Mouse (Mus musculus) heart, postnatal 0 days (tissue): ENCODE measurements around the gene Frmd4b. TPM values are rescaled to one million over a fixed set of nuclear protein-coding genes. Genes with fewer than 3 reads are reported as not detected.
A peak's percentile ranks its signal among the peaks of the same experiment; 100 is the strongest.

Source experiments
- ATAC-seq: fragments of 200-750 bp; cut with Nextera tagmentation; 2 replicates; pipeline ENCODE4 v1.8.0; 2017; ENCODE audit warnings: low read depth, moderate number of reproducible peaks, moderate library complexity; ENCODE audit not compliant: insufficient read depth
- DNase-seq: peaks from one replicate; pipeline ENCODE4 v3.0.0-alpha.2; 2016; ENCODE audit warnings: low spot score
- H3K27ac ChIP-seq: fragments of 300-500 bp; sonication (generic); 2 replicates; pipeline ENCODE4 v1.5.1; 2014; ENCODE audit warnings: low read depth, mild to moderate bottlenecking
- H3K27me3 ChIP-seq: fragments of 300-500 bp; sonication (generic); 2 replicates; pipeline ENCODE4 v1.6.1; 2014; ENCODE audit warnings: low read length, mixed read lengths; ENCODE audit not compliant: control insufficient read depth, insufficient read depth
- H3K36me3 ChIP-seq: fragments of 300-500 bp; sonication (generic); replicated peaks from 2 replicates; pipeline ENCODE4 v1.6.1; 2014; ENCODE audit warnings: low read length, mixed read lengths; ENCODE audit not compliant: control insufficient read depth, insufficient read depth
- H3K4me1 ChIP-seq: fragments of 300-500 bp; sonication (generic); 2 replicates; pipeline ENCODE4 v1.6.1; 2014; ENCODE audit warnings: antibody characterized with exemption; ENCODE audit not compliant: control insufficient read depth, insufficient read depth
- H3K4me2 ChIP-seq: fragments of 300-500 bp; sonication (generic); 2 replicates; pipeline ENCODE4 v1.6.1; 2014; ENCODE audit warnings: low read depth, mild to moderate bottlenecking, low read length, moderate library complexity
- H3K4me3 ChIP-seq: fragments of 300-500 bp; sonication (generic); 2 replicates; pipeline ENCODE4 v1.5.1; 2014; ENCODE audit warnings: low read depth, low read length
- H3K9ac ChIP-seq: fragments of 300-500 bp; sonication (generic); replicated peaks from 2 replicates; pipeline ENCODE4 v1.6.1; 2014; ENCODE audit warnings: low read depth, low read length, mixed read lengths
- H3K9me3 ChIP-seq: fragments of 300-500 bp; sonication (generic); replicated peaks from 2 replicates; pipeline ENCODE4 v1.6.1; 2016; ENCODE audit warnings: low read length; ENCODE audit not compliant: control insufficient read depth
- CTCF ChIP-seq: IDR thresholded peaks from 2 replicates; pipeline ENCODE4 v1.5.1; 2016; ENCODE audit warnings: antibody characterized with exemption, control low read depth, low read depth
- EP300 ChIP-seq: IDR thresholded peaks from 2 replicates; pipeline ENCODE4 v1.6.1; 2016; ENCODE audit warnings: antibody characterized with exemption, low read depth
- WGBS: fragments of 180-500 bp; shearing (Covaris S2); extraction: QIAGEN DNeasy Blood & Tissue Kit; methylation state at CpG from one replicate; pipeline ENCODE4 v1.1.7; 2014; 5-methylcytosine and 5-hydroxymethylcytosine counted together
- polyA plus RNA-seq: library from polyadenylated mRNA; unstranded; fragments of >200 nt; fragmentation: Nextera tagmentation; extraction: Ambion mirVana; gene quantifications from 2 replicates; pipeline ENCODE4 v1.2.1, GENCODE M21; 2015
- total RNA-seq: library from RNA; depleted of rRNA; stranded (reverse); fragments of >200 nt; gene quantifications from 2 replicates; pipeline ENCODE4 v1.2.3, GENCODE M21; 2014; ENCODE audit warnings: low replicate concordance

Frmd4b gene
- total and polyA plus RNA-seq, 2 experiments from 2014 or later = 6.2 to 19.0 TPM

DNA sequence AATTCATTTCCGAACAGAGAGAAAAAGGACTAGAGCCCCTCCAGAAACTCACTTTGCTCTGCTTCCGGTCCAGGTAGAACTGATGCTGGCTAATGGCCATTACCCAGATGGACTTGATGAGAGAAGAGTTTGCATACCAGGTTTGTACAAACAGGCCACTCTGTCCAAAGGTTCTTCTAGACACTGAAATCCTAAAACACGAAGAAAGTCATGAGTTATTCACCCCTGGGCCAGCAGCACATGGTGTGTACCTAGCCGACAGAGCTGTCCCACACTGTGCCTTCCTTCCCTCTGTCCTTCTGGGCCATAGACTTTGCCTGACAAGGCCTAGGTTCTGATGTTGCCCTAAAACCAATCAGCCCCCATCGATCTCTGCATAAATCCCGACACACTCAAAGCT lies 308.8 kb downstream of the Frmd4b start:
- Histone ChIP-seq H3K9ac (no peak overlapping the region), H3K27ac (no peak overlapping the region), H3K4me1 (no peaks in the 10 kb centered on the region; the same call in none of the 2 replicates), H3K4me3 (no peak overlapping the region), H3K9me3 (no peaks in the 10 kb centered on the region), H3K4me2 (no peak overlapping the region), H3K27me3 (no peaks in the 10 kb centered on the region), H3K36me3 (peaks cover 27% of the 10 kb centered on the region)
- ATAC-seq (no peak), DNase-seq (no peak)
- no peak for TF ChIP-seq EP300
- no peak for TF ChIP-seq CTCF
- WGBS = 84% methylated on average over 6 of the region's 6 CpGs

- DNase-seq = no peak
- TF ChIP-seq CTCF (no peak), EP300 (no peak)
- 74% methylated on average over 8 of the region's 8 CpGs for WGBS
- no peaks in the 10 kb centered on the region for H3K27me3 ChIP-seq
- no peaks in the 10 kb centered on the region for H3K9me3 ChIP-seq
- no peaks in the 10 kb centered on the region for H3K4me1 ChIP-seq
- no peak overlapping the region for H3K27ac ChIP-seq
- H3K4me2 ChIP-seq = no peak overlapping the region
- no peak overlapping the region for H3K9ac ChIP-seq
- ATAC-seq = no peak
- peaks cover 33% of the 10 kb centered on the region for H3K36me3 ChIP-seq
- no peak overlapping the region for H3K4me3 ChIP-seq
Observed at GRCm38 (mm10) chr6:97307231-97307630, 310.1 kb downstream of the Frmd4b start.

GRCm38 (mm10) chr6:97306351-97306750 lies 311.0 kb downstream of the Frmd4b start:
- H3K36me3 ChIP-seq = peaks cover 33% of the 10 kb centered on the region

DNA sequence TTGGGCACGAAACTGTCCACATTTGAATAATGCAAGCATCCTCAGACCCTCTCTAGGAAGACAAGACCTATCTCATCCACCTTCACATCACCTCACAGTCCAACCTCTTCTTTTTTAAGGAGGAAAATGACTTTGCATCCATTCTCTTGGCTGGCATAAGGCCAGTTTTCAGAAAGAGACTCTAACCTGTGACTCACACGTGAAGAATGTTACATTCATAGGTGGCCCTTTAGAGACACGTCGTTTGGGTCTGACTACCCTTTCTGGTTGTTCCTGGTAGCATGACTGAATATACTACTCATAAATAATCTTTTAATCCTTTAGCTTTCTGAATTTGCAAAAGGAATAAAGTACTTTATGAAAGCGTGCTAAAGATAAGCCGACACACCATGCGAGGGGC lies 311.9 kb downstream of the Frmd4b start:
- peaks cover 36% of the 10 kb centered on the region for H3K36me3 ChIP-seq
- H3K4me2 ChIP-seq = peak overlapping the region; percentile 40; the same call in 1 of the 2 replicates
- H3K9ac ChIP-seq = no peak overlapping the region
- 63% methylated on average over 7 of the region's 7 CpGs for WGBS
- TF ChIP-seq EP300 = no peak
- no peak for TF ChIP-seq CTCF
- H3K27me3 ChIP-seq = no peaks in the 10 kb centered on the region
- ATAC-seq = no peak
- H3K27ac ChIP-seq = no peak overlapping the region
- H3K4me1 ChIP-seq = no peaks in the 10 kb centered on the region
- DNase-seq = no peak
- no peak overlapping the region for H3K4me3 ChIP-seq
- no peaks in the 10 kb centered on the region for H3K9me3 ChIP-seq

More at GRCm38 (mm10) chr6:97306351-97306750, 311.0 kb downstream of the Frmd4b start:
- ATAC-seq = no peak
- Histone ChIP-seq H3K4me1 (no peaks in the 10 kb centered on the region), H3K27me3 (no peaks in the 10 kb centered on the region), H3K4me3 (no peak overlapping the region), H3K9ac (no peak overlapping the region), H3K4me2 (no peak overlapping the region), H3K27ac (no peak overlapping the region), H3K9me3 (no peaks in the 10 kb centered on the region)
- no peak for DNase-seq
- WGBS = 83% methylated on average over 11 of the region's 11 CpGs
- no peak for TF ChIP-seq CTCF
- no peak for TF ChIP-seq EP300

- peaks cover 36% of the 10 kb centered on the region for H3K36me3 ChIP-seq
- no peak for ATAC-seq
- 53% methylated on average over 11 of the region's 11 CpGs for WGBS
- TF ChIP-seq CTCF (no peak), EP300 (no peak)
- H3K4me2 ChIP-seq = peak overlapping the region; percentile 40; the same call in 1 of the 2 replicates
- H3K9me3 ChIP-seq = no peaks in the 10 kb centered on the region
- H3K27me3 ChIP-seq = no peaks in the 10 kb centered on the region
- no peaks in the 10 kb centered on the region for H3K4me1 ChIP-seq
- no peak overlapping the region; the same call in 1 of the 2 replicates for H3K9ac ChIP-seq
- H3K4me3 ChIP-seq = no peak overlapping the region
- peak overlapping the region; percentile 39 for H3K27ac ChIP-seq
- DNase-seq = no peak
Observed at GRCm38 (mm10) chr6:97305010-97305409, 312.3 kb downstream of the Frmd4b start.

GRCm38 (mm10) chr6:97303277-97304109 lies 313.8 kb downstream of the Frmd4b start:
- Histone ChIP-seq H3K4me3 (no peak overlapping the region), H3K36me3 (peaks cover 36% of the 10 kb centered on the region), H3K27ac (no peak overlapping the region), H3K4me1 (no peaks in the 10 kb centered on the region), H3K27me3 (no peaks in the 10 kb centered on the region), H3K4me2 (no peak overlapping the region), H3K9me3 (no peaks in the 10 kb centered on the region), H3K9ac (no peak overlapping the region)
- ATAC-seq (no peak), DNase-seq (no peak)
- WGBS = 89% methylated on average over 9 of the region's 9 CpGs
- TF ChIP-seq CTCF = no peak
- no peak for TF ChIP-seq EP300
